Mouse (Mus musculus) MEL-GATA-1-ER (cell line): Measurements from ENCODE around the gene Ubn1.

ENCODE experiments used
- DNase-seq: peaks from one replicate; pipeline ENCODE4 v3.0.0-alpha.2; 2012; ENCODE audit warnings: low read depth; ENCODE audit errors: extremely low read depth

Gene Ubn1

DNA sequence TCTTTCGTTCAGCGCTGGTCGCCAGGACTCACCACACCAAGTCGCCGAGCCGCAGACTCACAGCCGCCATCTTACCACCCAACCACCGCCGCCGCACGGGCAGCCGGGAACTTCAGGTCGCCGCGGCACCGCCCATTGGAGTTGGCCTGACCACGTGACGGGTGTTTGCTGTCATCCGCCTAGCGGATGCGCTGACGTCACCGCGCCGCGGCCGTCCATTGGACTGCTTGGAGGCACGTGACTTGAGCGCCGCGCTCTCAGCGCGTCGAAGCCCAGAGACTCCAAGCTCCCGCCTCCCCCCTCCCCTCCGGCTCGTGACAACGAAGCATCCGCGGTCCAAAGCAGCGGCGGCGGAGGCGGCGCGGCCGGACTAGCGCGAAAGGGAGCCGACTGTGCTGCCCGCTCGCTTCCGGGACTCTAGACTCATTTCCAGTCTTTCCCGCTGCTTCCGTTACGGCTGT is at the start of gene Ubn1, which contains the start of gene Glyr1:
TSS of gene Ubn1 (plus strand) at position 284 of the 461 bp plus-strand sequence.
TSS of gene Glyr1 (minus strand) at position 90 of the 461 bp plus-strand sequence.
- DNase-seq = peak; percentile 95

DNA sequence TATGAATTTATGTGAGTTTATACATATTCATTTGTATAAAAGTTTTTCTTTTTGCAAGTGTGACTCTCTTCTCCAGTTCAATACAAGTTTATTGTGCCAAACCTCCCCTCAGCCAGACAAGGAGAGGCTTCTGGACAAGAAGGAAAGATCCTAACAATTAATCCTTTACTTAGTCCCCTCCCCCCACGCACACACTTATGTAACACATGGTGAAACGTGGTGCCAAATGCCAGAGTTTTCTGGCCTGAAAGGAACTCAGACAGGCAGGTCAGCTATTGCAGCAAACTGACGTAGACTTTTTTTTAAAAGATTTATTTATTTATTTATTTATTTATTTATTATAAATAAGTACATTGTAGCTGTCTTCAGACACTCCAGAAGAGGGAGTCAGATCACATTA is 49.2 kb upstream of the Ubn1 start:
- DNase-seq = no peak

DNA sequence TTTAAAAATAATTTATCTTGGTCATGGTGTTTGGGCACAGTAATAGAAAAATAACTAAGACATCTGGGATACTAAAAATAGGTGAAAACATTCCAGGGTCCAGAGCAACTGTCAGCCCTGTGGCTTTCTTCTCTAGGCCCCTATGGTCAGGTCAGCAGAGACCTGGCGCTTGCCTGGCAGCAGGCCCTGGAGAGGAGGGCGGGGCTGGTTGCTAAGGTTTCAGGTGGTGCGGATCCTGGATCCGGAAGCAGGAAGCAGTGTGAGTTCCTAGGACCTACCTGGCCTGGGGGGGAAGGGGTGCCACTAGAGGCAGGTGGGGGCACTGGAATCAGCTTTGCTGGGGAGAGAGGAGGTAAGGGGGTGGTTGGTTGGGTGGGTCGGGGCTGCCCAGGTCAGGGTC is 42.8 kb upstream of the Ubn1 start, which contains the start of gene Smim22:
TSS of gene Smim22 (plus strand) at position 222 of the 400 bp plus-strand sequence.
- no peak for DNase-seq

DNA sequence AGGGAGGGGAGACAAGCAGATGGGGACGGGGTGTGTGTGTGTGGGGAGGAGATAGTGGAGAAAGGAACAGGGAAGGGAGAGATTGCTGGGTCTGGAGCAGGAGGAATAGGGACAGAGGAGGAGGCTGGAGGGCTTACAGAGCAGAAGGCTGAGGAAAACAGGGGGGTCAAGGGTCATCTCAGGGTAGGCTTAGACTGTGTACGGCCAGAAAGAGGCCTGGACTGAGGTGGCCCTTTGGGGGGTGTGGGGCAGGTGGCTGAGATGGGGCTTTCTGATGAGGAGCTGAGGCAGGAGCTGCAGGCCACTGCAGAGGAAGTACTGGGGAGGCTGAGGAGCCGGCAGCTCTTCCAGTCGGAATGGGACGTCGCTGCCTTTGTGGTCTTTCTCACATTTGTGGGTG is 42.4 kb upstream of the Ubn1 start:
- DNase-seq = no peak

DNA sequence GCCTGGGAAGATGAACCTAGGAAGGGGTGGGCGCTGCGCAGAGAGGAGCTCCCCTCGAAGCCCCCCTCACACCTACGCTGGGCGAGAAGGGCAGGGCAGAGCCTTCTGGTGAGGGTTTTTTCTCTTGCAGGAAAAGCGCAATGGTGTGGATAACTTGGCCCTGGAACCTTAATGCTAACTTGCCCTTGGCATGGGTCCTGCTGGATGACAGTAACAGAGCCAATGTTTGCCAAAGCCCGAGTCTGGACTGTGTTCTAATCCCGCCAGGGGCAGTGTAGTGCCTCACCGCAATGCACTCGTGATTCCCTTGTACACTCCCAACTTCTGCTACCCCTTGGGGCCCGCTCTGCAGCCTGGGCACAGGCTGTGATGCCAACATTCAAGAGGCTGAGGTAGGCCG is 41.8 kb upstream of the Ubn1 start:
- no peak for DNase-seq

DNA sequence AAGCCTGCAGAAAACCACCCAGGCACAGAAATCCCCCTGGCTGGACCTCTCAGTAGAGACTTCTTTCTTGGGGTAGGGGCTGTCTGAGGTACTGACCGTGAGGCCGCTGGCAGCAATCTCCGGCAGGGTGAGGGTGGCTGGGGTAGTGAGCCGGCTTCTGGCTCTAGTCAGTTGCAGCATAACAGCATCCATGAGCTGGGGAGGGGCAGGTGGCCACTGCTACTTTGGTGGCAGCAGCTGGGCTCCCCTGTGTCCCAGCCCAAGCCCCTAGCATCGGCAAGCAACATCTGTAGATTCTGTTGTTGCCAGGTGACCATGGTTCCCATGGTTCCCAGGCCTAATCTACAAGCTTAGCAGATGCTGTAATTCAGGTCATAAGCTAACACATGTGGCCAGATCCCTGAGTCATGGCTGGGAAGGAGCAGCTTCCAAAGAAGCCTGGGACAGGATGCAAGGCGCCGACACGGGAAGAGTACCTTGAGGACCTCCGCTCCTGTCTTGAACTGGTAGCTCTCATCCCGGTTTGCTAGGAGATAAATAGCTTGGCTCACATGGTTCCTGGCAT is 39.4 kb upstream of the Ubn1 start:
- no peak for DNase-seq

DNA sequence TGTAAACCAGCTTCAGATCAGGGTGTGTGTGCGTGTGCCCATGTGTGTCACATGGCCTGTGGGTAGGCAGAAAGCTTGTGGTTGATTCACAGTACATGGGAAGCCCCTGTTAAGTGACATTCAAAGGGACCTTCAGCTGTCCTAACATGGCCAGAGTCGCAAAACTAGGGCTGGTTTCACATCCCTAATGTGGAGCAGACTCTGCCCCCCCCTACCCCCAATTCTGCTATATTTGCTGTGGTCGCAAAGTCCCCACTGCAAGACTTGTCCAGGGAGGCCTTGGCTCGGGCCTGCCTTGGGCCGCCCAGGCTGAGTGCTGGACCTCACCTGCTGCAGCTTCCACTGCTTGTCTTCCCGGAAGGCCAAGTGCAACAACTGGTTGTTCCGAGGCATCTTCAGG is 38.6 kb upstream of the Ubn1 start:
- DNase-seq = no peak

DNA sequence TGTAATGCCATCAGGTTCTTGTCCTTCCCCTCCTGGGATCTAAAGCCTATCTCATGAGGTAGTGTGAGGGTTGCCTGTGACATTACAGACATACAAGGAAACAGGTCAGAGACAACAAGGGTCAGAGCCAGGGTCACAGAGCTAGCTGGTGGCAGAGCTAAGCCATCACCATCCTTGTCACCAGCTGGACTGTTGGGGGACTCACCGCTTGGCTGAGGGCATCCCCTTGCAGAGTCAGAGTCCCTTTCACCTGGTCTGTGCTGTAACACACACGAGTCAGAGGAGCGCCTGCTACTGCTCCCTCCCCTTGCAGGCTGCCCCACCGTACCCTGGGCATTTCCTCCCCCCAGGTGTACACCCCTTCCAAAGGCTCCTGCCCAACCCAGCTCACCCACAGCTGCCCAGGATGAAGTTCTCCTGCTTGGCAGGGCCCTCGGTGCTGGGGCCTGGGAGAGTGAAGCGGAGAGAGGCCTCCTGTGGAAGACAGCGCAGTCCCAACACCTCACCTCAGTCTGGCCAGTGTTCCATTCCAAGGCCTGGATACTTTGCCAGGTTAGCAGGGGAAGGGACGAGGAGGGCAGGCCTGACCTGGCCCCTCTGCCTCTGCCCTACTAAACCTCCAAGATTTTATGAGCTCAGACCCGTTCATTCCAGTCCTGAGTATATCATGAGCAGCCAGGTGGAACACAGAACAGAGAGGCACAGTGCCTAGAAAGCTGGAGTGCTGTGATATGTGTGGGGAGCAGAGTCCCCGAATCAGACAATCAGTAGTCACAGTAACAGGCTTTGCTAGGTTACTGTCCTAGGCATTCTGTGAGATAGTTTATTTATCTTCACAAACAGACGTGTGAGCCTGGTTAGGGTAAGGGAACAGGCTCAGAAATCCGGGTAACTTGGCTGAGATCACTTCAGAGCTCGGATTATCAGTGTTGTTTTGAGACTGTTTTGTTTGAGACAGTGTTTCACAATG is 37.5 kb upstream of the Ubn1 start:
- DNase-seq = peak; percentile 77

DNA sequence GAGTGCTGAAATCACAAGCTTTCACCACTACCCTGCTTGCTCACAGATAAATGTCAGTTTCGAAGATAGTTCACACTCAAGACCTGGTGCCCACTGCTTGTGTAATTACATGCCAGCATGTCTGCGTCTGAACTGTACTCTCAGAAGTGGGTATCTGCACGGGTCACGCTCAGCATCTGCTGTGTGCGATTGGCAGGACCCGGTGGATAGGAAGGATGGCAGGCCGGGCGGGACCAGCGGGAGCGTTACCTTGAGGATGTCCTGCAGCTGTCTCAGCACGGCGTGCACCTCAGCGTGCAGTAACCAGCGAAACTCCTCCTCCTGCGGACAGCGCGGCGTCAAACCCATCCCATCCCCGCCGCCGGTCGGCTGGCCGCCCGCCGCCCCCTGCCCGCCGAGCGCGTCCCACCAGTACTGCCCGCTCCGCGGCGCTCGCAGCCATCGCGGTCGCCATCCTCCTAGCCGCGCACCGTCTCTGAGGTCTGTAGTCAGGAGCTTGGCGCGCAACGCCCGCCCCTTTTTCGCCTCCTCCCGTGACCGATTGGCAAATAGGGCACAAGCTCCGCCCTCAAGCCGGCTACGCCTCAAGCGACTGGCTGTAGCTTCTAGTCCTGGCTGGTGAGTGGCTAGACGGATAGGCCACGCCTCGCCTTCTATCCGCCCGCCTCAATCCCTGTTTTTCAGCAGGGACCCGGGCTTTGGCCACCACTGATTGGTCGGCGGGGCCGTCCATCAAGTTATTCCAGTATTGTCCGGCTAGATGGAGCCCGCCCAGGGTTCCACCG is 36.6 kb upstream of the Ubn1 start, which contains the start of gene Rogdi:
TSS of gene Rogdi (minus strand) at position 500 of the 785 bp plus-strand sequence.
- peak; percentile 96 for DNase-seq

DNA sequence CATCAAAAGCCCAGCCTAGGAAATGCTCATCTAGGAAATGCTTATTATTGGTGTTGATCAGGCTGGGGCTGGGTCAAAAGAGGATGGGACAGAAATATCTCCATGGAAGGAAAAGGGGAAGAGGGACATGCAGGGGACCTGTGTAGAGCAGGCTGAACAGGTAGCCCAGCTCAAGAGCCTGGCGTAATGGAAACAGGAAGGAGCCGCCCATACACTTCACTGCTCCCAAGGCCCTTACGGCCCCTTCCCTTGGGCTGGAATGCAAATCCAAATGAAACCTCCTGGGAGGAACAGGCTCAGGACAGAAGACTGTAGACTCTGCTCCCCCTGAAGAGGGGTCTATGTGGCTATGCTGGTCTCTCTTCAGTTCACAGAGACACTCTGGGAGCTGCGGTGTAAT is 35.3 kb upstream of the Ubn1 start:
- no peak for DNase-seq

DNA sequence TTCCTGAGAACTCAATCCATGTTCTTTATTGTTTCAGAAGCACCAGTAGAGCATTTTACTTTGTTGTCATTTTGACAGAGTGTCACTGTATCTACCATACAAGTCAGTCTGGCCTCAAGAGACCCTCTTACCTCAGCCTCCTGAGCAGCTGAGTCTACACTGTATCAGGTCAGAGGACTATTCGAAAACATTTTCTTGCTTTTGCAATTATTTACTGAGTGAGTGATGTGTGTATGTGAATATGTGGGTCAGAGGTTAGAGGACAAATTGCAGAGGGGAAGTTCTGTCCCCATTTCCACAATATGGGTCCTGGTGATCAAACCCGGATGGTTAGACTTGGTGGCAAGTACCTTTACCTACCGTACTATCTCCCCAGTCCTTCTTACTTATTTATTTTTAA is 25.8 kb upstream of the Ubn1 start:
- no peak for DNase-seq

DNA sequence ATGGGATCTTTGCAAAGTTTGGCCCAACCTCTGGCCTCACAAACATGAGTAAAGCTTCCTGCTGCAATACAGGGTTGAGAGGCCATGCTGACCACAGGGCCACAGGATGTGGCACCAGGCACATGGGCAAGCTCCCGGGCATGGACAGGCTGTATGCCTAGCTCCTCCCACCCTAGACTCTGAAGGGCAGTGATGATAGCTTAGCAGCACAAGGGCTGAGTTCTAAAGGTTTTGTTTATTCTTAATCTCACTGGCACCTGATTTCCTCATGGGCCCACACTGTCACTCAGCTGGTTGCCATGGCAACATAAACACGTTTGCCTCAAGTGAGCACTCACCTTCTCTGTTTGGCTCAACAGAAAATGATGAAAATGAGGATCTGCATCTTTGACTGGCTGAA is 20.0 kb upstream of the Ubn1 start:
- no peak for DNase-seq

DNA sequence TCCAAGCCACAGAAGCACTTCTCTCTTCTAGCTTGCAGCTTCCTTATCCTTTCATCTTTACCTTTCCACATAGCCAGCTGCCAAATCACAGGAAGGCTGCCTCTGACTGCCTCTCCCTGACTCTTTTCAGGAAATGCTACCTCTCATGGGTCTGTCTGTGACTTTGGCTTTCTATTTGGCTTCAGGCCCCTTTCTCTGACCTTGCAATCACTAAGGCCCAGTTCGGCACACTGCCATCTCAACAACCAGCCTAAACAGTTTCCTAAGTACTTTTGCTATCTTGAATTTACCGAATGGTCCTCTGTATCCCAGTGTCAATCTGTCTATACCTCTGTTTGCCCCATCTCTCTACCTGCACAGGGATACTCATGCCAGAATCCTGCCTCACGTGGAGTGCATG is 14.3 kb upstream of the Ubn1 start:
- DNase-seq = no peak

DNA sequence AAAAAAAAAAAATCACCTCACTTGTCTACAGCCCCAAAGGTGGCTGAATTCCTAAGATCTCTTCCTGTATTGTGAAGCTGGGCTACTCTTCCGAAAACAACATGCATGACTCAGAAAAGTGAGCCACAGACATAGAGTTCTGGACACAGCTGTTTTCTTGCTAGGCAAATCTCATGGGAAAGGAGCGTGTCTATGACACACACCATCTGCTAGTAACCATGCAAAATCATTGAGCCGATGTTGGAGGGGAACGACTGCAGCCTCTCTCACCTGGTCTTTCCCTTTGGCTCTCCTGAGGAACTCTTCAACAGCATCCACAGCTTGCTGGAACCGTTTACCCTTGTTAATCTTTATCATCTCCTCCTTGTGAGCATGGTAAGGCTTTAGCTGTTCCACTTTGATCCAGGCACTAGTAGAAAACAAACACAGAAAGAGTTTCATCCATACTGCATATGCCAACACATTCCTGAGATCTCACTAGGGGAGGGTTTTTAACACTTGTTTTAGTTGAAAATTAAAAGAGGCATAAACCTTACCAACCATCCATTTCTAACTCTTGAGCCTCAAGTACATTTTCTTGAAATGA is 13.1 kb upstream of the Ubn1 start:
- DNase-seq = no peak

DNA sequence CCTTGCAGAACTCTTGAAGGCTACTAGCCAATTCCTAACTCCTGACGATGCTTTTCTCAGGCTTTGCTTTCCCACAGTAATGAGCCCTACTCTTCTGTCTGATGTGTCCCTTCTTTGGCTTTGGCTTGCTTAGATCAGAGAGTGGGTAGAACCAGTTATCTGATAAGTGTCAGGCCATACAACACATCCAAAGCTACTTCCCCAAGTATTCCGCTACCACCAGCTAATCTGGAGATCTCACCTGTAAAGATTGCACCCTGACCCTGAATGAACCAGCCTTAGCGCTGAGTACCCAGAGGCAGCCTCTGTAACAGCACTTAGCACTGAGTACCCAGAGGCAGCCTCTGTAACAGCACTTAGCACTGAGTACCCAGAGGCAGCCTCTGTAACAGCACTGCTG is 4.5 kb upstream of the Ubn1 start:
- no peak for DNase-seq

DNA sequence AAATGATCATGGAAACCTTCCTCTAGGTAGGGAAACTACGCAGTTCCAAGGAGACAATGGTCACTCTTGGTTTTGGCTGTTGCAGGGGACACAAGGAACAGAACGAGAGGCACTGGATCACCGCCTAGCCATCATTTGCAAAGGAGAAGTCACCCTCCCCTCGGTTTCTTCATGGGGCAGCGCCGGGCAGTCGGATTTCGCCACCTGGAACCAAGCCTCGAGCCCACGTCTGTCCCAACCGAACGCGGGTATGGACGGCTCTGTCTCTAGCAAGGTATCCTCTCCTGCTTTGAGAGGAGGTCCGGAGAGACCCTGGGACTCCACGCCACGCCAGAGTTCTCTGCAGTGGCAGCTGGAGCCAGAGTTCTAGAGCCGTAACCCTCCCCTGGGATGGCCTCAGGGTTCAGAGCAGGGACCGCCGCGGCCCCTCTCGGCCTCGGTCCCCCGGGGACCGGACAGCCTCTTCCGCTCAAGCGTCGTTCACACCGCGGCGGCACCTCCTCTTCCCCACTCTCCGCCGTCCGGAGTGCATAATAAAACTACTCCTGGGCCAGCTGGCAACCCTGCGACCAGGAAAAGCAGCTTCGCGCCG is 579 bp upstream of the Ubn1 start:
- DNase-seq = no peak

DNA sequence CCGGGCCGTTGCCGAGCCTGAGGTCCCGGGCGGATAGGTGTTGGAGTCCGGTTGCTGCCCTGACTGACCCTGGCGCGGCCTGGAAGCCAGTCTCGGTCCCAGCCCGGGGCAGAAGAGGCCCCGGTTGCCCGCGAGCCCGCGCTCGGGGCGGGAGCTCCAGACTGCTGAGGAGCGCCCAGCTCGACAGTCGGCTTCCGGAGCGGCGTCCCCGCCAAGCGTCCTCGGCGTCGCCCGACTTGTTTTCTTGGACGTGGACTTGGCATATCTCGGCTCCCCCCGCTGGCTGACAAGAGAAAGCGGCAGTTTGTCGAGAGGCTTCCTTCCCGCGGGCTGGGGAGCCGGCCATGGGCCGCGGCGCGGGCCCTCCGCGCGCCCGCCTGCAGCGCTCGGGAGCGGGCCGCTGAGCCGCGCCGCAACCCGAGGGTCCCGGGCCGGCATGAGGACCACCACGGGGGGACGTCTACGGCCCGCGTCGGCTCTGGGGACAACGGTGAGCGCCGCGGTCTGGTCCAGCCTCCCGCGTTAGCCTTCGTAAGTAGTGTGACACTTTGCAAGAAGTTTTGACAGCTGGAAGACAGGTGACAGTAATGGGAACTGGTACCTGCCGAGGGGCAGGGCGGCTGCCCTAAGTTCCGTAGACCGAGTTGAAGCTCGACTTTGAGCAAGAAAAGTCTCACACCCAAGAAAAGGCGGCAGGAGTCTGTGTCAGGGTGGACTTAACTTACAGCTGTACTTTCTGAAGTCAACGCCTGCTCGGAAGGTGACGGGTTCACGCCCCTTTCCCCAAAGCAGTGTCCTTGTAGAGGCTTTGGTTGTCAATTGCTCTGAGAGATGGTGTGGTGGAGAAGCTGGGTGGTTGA is 624 bp downstream of the Ubn1 start:
- DNase-seq = no peak

DNA sequence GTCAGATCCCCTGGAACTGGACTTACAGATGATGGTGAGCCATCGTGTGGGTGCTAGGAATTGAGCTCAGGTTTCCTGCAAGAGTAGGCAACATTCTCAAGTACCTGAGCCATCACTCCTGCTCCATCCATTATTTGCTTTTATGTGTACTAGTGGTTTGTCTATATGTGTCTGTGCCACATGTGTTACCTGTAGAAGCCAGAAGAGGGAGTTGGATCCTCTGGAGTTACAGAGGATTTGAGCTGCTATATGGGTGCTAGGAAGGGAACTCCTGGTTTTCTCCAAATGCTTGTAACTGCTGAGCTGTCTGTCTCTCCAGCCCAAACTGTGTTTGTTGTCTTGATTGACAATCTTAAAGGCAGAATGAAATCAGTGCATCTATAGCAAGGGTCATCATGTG is 8.3 kb downstream of the Ubn1 start:
- no peak for DNase-seq

DNA sequence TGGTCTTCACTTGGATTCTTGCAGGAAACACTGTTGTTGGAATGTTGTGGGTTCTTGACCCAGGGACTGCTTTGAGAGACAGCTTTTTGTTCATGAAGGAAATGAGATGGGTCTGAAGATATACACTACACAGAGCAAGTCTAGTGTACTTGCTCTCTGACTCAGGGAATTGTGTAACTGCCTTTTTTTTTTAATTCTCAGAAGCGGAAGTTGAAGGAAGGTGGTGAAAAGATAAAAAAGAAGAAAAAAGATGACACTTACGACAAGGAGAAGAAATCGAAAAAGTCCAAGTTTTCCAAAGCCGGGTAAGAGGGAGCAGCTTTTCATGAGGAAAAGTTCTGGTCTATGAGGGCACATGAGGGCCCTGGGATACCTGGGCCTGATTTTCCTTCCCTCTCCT is 13.6 kb downstream of the Ubn1 start:
- no peak for DNase-seq

DNA sequence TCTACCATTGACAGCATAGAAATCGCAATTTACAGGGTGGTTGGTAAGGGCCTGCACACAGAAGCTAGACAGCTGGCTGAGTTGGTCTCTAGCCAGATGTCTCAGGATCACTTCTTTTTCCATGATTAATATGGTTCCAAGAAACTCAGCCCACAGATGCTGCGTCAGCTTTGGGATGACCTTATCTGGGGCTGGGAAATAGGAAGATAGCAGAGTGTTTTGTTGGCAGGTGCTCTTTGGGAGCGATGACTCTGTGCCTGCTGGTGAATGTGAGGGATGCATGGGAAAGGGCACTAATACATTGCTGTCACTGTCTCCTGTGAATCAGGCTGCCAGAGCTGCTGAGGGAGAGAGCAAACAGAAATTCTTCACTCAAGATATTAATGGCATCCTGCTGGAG is 20.5 kb downstream of the Ubn1 start:
- DNase-seq = no peak
